In the genomic region with DNA sequence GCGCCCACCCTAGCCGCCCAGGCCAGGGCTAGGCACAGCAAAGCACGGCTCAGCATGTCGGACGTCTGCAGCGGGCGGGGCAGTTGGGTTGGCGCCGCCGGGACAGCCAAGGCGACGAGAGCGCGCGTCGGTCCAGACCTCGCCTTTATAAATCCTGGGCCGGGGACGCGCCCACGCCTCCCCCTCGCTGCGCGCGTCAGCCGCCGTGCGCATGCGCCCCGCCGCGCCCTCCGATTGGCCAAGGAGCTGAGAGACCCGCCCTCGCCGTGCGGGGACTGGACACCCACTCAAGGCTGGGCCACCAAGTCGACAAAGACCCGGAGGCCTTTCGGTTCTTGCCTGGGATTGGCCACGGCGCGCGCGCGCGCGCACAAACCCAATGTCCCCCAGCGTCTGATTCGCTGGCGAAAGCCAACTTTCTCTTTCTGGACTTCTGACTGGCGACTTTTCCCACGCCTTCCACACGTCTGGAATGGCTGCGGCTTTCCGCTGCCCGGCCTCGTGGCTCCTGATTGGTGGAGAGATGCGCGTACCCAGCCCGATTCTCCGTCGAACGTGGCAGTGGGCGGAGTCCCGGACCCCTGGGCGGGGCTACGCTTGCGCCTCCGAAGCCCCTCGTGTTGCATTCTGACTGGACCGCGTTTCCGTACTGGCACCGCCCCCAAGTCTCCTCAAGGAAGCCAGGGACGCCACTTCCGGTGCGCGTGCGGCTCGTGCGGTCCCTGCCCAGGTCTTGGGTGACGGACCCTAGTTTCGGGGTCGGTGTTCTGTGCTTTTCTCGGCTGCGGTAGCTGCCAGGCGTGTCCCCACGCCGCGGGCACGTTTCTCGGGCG, we compare ENCODE assay signal across 8 mouse cellular contexts. TPM values are rescaled to one million over a fixed set of nuclear protein-coding genes. Genes with fewer than 3 reads are reported as not detected.
DNase-seq lines count a peak whose midpoint lies in the region; ATAC-seq and TF ChIP-seq lines count a peak whose summit lies in the region.

A gene (minus strand): TSS at position 502 of the 833 bp plus-strand sequence.

- peak within 1 kb of the TSS; percentile 96 for H3K9ac ChIP-seq in kidney, embryonic 14.5 days (ENCODE audit: low read depth, low read length)
- H3K9ac ChIP-seq in limb, embryonic 15.5 days, result peak within 1 kb of the TSS; percentile 94

- peak within 1 kb of the TSS; percentile 92 for H3K4me2 ChIP-seq in kidney, embryonic 14.5 days (replicated peaks; ENCODE audit: low read depth, low read length)
- H3K4me2 ChIP-seq in limb, embryonic 15.5 days, result peak within 1 kb of the TSS; percentile 76

- peak within 1 kb of the TSS; percentile 90 for H3K27ac ChIP-seq in bone marrow macrophage, adult 2 months (ENCODE audit: insufficient read depth, low read depth, low read length)
- H3K27ac ChIP-seq in embryonic fibroblast, embryonic 13.5 days (ENCODE audit: insufficient read depth, low read length), result peak within 1 kb of the TSS; percentile 95
- peak within 1 kb of the TSS; percentile 95 for H3K27ac ChIP-seq in kidney, embryonic 14.5 days (ENCODE audit: low read depth, low read length)
- H3K27ac ChIP-seq in limb, embryonic 15.5 days, result peak within 1 kb of the TSS; percentile 97

- no peak for TF ChIP-seq CTCF in bone marrow macrophage, adult 2 months (IDR thresholded peaks at IDR 0.05; ENCODE audit: low read depth, low read length)
- TF ChIP-seq CTCF in embryonic fibroblast, embryonic 13.5 days (IDR thresholded peaks at IDR 0.05; ENCODE audit: borderline replicate concordance, insufficient read depth, low read length), result no peak

- H3K36me3 ChIP-seq in kidney, embryonic 14.5 days (ENCODE audit: control insufficient read depth, insufficient read depth, low read length), result peaks cover 39% of the 10 kb centered on the region
- peaks cover 40% of the 10 kb centered on the region for H3K36me3 ChIP-seq in limb, embryonic 15.5 days

- DNase-seq in A20 (ENCODE audit: low read depth, low spot score), result peak; percentile 100
- peak; percentile 100 for DNase-seq in heart, adult 9 months (ENCODE audit: low spot score in 2 of 2)
- peak; percentile 98 to 99 for DNase-seq in monocyte, adult 2 months (ENCODE audit: low read depth in 1 of 2, low spot score in 2 of 2)
- DNase-seq in spleen, postnatal 36 days (ENCODE audit: low spot score in 2 of 2), result peak; percentile 99

- H3K9me3 ChIP-seq in kidney, embryonic 14.5 days (ENCODE audit: control insufficient read depth, low read length), result no peaks in the 10 kb centered on the region
- no peaks in the 10 kb centered on the region for H3K9me3 ChIP-seq in limb, embryonic 15.5 days

- peak; percentile 60; the same call in 1 of the 2 replicates for TF ChIP-seq POLR2A in bone marrow macrophage, adult 2 months (IDR thresholded peaks at IDR 0.05; ENCODE audit: borderline replicate concordance, low read depth, low read length)
- TF ChIP-seq POLR2A in embryonic fibroblast, embryonic 13.5 days (IDR thresholded peaks at IDR 0.05; ENCODE audit: low read depth, low read length), result peak; percentile 100

- peak; percentile 97 for ATAC-seq in kidney, embryonic 14.5 days (ENCODE audit: low FRiP score, low TSS enrichment)
- peak; percentile 96 for ATAC-seq in limb, embryonic 15.5 days (ENCODE audit: insufficient number of reproducible peaks, low FRiP score, low TSS enrichment, low read depth)

- H3K4me3 ChIP-seq in bone marrow macrophage, adult 2 months (ENCODE audit: insufficient read depth, low read length), result peak within 1 kb of the TSS; percentile 92
- H3K4me3 ChIP-seq in embryonic fibroblast, embryonic 13.5 days (ENCODE audit: insufficient read depth, low read length), result peak within 1 kb of the TSS; percentile 98
- peak within 1 kb of the TSS; percentile 90 for H3K4me3 ChIP-seq in kidney, embryonic 14.5 days (ENCODE audit: low read length)
- H3K4me3 ChIP-seq in limb, embryonic 15.5 days, result peak within 1 kb of the TSS; percentile 80

- WGBS in kidney, embryonic 14.5 days, result under 1% methylated on average over 93 of the region's 94 CpGs
- WGBS in limb, embryonic 15.5 days, result under 1% methylated on average over 94 of the region's 94 CpGs

- no peaks in the 10 kb centered on the region for H3K27me3 ChIP-seq in kidney, embryonic 14.5 days (ENCODE audit: control insufficient read depth, insufficient read depth, low read length)
- H3K27me3 ChIP-seq in limb, embryonic 15.5 days, result no peaks in the 10 kb centered on the region

- peaks cover 19% of the 10 kb centered on the region for H3K4me1 ChIP-seq in bone marrow macrophage, adult 2 months (ENCODE audit: control insufficient read depth, insufficient read depth, low read length)
- peaks cover 8% of the 10 kb centered on the region; the same call in 1 of the 2 replicates for H3K4me1 ChIP-seq in embryonic fibroblast, embryonic 13.5 days (ENCODE audit: control insufficient read depth, insufficient read depth, low read length)
- peaks cover 18% of the 10 kb centered on the region for H3K4me1 ChIP-seq in kidney, embryonic 14.5 days (ENCODE audit: control insufficient read depth, insufficient read depth, low read length)
- peaks cover 28% of the 10 kb centered on the region for H3K4me1 ChIP-seq in limb, embryonic 15.5 days

RNA-seq across cellular contexts. Expression of the gene that starts here (rescaled TPM):
- polyA plus RNA-seq in bone marrow macrophage, adult 2 months (2012; ENCODE audit: insufficient read depth, insufficient read length, missing spikeins), result 292 and 334 TPM in 2 replicates
- polyA plus RNA-seq in embryonic fibroblast, embryonic 13.5 days (2011; ENCODE audit: insufficient read length, low read depth, missing spikeins), result 846 and 907 TPM in 2 replicates
- polyA plus RNA-seq in kidney, embryonic 14.5 days (2014; fragmentation: Nextera tagmentation; extraction: Ambion mirVana), result 558 and 716 TPM in 2 replicates
- polyA plus RNA-seq in limb, embryonic 15.5 days (2015; fragmentation: Nextera tagmentation; extraction: Ambion mirVana), result 1,021 and 1,099 TPM in 2 replicates

Comparison
In these comparisons a context has a peak if more than half of its experiments do, and no peak if none do; other contexts are left out.
1. Peak in every context shown above with its lines: DNase-seq, ATAC-seq, H3K4me3 ChIP-seq and H3K27ac ChIP-seq.